Mouse (Mus musculus): ENCODE data around the gene Spag9.

GRCm38 (mm10) chr11:94149509-94150259 lies 153.8 kb downstream of the Spag9 start:
- TF ChIP-seq CTCF (IDR thresholded peaks at IDR 0.05; ENCODE audit: low read depth, low read length) (no peak), EP300 (IDR thresholded peaks at IDR 0.05; ENCODE audit: insufficient read depth, low read depth, low read length) (no peak), POLR2A (IDR thresholded peaks at IDR 0.05; ENCODE audit: insufficient read depth, low read length) (no peak)

All from ES-Bruce4 (cell line).